Mouse (Mus musculus): Measurements from ENCODE around the gene Slc34a2.

- TF ChIP-seq POLR2A (IDR thresholded peaks at IDR 0.05; ENCODE audit: low read depth, low read length): no peak
- no peak for TF ChIP-seq CTCF (IDR thresholded peaks at IDR 0.05; ENCODE audit: extremely low read depth, insufficient read length, insufficient replicate concordance, low read depth, low read length)
Measured at GRCm38 (mm10) chr5:53011327-53011726, 26.6 kb upstream of the Slc34a2 start.
